Mouse (Mus musculus): ENCODE data around the gene Igf2r. TPM values are rescaled to one million over a fixed set of nuclear protein-coding genes. Genes with fewer than 3 reads are reported as not detected.

Gene Igf2r
- 10 to 100 TPM; 28.1 to 29.8 TPM for total RNA-seq (2021)

DNA sequence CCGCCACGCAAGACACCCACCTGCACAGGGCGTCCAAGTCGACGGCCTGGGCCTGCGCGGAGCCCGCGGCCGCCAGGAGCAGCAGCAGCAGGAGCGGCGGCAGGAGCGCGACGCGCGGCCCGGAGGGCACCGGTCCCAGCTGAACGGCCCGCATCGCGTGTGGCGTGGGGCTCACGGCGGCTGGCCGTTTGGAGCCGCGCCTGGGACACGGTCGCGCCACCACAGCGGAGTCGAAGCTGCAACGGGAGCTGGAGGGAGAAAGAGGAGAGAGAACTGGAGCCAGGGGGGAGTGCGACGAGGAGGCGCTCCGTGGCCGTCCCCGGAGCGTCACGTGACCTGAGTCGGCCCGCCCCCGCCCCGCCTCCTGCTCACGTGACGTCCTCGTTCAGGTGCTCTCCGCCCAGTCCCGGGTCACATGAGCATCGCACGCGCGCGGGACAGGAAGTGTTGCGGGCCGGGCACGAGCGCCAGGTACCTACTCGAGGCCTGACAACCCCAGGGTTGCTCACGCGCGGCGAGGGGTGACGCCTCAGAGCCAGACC is at the start of gene Igf2r:
Igf2r (minus strand) TSS at position 285 of the 542 bp plus-strand sequence.
- DNase-seq (ENCODE audit: extremely low spot score in 1 of 2, low spot score in 1 of 2) = peak; percentile 67 to 75

DNA sequence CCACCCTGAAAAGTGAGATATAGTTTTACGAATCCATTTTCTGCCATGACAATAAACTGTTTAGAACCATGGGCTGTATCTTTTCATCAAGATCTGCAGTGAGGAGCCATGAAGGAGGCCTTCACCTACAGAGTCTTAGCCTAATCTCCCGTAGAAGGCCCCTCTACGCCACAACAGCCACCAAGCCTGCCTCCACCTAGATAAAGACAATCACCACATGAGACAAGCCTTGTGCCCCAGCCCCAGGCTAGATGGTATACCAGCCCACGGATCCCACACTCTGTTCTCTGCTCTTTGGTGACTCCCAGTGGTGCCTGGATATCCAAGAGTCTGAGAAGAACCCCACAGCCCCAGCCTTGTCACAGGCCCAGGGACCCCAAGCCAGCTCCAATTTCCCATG is 46.4 kb upstream of the Igf2r start:
- DNase-seq (ENCODE audit: extremely low spot score in 1 of 2, low spot score in 1 of 2) = no peak

DNA sequence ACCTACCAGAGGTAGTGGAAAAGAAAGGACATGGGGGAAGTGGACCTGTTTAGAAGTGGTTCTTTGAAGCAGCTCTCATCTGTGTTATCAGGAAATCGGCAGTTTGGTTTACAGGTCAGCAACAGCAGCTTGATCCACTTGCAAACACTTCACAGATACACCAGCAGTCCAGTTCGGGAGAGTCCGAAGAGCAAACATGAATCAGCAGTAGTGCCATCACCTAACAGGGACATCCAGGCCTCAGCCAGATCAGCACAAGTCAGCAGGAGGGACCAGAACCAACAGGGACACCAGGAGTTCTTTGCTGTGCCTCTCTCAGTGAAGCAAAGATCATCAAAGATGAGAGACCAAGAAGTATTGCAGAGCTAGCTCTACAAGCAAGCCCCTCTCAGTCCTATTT is 45.0 kb upstream of the Igf2r start:
- DNase-seq (ENCODE audit: extremely low spot score in 1 of 2, low spot score in 1 of 2) = no peak

DNA sequence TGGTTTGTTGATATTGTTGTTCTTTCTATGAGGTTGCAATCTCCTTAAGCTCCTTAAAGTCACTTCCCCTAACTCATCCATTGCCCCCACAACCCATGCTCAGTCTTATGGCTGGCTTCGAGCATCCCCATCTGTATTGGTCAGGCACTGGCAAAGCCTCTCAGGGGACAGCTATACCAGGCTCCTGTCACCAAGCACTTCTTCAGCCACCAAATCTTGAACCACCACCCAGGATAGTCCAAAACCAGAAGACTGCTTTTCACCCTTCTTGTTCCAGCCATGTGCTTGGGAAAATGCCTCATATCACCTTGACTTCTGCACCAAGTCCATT is 41.5 kb upstream of the Igf2r start:
- DNase-seq (ENCODE audit: extremely low spot score in 1 of 2, low spot score in 1 of 2) = no peak

DNA sequence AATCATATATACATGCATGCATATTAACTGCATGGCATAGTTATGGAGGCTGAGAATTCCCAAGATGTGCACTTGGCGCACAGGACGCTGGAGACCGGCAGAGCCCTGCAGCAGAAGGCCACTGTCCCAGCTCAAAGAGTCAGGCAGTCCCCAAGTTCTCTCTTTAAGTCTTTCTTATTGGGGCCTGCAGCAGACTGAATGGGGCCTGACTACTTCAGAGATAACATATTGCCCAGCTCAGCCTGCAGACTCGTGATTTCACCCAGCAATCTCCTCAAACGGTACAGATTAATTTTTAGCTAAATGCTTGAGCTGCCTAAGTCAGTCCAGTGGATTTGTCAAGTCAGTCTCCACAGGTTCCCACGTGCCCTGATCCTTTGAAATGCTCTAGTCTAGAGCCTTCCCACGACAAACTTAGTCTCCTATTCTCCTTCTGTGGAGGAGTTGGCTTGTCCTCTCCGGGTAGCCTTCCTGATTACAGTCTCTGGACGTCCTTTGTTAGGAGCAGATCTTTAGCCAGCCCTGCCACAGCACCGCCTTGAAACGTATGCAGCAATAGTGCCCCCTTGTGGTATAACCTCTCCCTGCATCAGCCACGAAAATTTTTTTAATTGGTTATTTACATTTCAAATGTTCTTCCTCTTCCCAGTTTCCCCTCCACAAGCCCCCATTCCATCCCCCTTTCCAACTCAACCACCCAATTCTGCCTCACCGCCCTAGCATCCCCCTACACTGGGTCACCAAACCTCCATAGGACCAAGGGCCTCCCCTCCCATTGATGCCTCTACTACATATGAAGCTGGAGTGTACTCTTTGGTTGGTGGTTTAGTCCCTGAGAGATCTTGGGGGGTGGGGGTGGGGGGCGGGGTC is 40.9 kb upstream of the Igf2r start:
- peak; percentile 36 to 65 for DNase-seq (ENCODE audit: extremely low spot score in 1 of 2, low spot score in 1 of 2)

DNA sequence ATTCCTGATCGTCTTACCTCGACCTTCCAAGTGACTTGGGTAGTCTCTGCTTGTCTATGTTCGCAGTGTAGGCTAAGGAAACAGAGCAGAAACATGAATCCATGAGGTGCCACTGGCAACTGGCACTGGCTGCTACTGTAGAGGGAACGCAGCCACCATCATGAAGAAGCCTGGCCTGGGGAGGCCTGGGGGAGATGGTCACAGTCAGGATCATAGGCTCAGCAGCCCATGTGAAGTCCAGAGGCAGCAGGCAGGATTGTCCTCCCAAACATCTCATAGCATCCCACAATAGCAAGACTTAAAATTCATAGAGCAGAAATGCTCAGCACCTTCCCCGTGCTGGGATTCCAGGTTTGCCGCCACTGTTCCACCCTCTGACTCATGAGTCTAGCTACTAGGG is 39.4 kb upstream of the Igf2r start:
- DNase-seq (ENCODE audit: extremely low spot score in 1 of 2, low spot score in 1 of 2) = no peak

DNA sequence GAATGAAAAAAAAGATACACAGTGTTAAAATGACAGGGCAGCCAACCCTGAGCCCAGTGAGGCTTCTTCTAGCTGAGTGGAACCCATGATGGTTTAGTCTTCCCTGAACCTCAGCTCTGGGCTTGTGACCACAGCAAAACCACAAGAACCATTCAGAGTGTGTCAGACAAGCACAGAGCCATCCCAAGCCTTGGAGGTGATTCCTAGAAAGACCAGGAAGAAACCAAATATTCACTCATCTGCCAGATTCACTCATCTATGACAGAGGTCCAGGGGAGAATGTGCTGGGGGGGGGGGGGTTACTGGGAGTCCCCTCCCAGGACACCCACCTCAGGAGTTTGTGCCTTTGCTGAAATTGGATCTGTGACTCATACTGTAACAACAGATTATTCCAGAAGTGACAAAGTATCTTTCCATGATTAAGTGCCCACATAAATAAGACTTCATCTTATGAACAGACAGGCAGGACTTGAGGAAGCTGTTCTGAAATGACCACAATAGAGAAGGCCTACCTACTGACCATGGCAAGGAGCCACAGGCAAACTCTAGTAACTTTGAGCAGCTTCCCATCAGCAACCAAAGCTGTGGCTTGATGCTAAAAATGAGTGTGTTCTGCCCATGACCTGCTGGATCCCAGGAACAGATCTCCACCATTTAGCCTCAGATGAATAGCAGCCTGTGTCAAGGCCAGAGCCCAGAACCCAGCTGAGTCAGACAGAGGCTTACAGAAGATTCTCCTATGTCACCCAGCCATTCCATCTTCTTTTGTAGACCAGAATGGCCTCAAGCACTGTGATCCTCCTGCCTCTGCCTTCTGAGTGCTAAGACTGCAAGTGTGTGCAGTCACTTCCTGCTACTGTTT is 35.4 kb upstream of the Igf2r start:
- DNase-seq (ENCODE audit: extremely low spot score in 1 of 2, low spot score in 1 of 2) = no peak

DNA sequence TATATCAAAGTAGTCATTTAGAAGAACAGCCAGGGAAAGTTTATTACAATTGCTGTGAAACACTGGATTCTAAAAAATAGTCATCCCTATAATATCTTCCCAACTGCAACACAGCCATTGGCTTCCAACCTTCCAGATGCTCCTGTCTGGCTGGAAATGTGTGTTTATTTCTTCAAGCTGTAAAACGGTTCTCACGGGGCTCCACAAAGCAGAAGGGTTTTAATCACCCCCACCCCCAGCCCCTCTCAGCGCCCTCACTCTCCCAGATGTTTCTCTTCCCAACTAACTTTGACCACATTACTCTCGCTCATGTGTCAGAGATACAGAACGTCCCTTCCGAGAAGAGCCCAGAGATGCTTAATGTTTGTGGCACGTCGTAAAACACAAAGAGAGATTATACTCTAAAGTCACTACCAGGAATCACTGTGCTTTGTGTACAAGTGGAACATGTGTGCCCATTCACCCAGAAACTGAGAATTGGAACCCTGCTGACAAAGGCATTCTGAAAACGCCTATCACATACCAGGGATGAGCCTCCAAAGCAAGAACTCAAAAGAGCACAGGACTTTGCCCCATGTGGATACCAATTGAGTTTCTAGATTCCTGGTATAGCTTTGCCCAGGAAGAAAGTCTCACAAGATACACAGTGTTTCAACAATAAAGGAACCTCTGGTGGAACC is 32.5 kb upstream of the Igf2r start:
- no peak for DNase-seq (ENCODE audit: extremely low spot score in 1 of 2, low spot score in 1 of 2)

DNA sequence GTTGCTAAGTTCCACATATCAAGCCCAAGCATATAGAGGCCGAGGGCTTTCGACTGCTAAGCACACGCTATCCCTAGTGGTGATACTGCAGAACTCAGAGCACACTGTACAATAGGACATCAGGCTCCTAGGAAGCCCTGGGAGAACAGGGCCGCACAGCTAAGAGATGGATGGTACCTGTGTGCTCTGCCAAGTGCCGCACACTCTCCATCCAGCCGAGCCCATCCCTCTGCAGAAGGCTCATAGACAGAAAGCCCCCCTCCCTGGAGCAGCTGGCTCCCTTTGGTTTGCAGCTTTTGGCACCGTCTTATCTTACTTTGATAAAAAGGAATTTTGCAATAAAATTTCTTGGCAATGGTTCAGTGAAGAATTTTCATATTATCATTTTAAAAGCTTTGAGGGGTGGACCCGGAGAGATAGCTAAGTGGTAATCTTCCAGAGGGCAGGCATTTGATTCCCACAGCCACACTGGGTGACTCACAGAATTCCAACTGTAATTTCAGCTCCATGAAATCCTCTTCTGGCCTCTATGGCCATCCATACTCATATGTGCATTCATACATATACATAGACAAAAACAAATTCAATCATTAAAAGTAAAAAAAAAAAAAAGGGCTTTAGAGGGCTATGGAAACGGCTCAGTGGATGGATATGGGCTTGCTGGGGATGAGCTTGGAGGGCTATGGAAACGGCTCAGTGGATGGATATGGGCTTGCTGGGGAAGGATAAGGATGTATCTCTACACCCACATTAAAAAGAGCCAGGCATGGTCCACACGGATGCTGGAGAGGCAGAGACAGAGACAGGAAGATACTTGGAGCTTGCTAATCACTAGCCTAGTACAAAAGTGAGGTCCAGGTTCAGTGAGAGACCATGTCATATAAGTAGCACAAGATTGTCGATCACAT is 30.2 kb upstream of the Igf2r start:
- no peak for DNase-seq (ENCODE audit: extremely low spot score in 1 of 2, low spot score in 1 of 2)

DNA sequence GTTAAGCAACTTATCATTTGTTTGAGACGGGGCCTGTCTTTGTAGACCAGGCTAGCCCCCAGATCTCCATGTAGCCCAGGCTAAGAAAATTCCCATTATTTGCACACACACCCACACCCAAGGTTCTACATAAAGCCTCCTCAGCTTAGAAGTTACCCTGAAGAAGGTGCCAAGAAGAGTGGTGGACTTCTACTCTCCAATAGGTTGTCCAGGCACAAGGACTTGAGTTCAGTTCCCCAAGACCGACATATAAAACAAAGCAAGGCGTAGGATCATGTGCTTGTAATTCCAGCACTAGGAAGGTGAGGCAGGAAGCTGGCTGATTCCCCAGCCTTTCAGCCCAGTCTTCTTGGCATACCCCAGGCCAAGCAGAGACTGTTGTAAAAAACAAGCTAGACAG is 29.1 kb upstream of the Igf2r start:
- DNase-seq (ENCODE audit: extremely low spot score in 1 of 2, low spot score in 1 of 2) = no peak

DNA sequence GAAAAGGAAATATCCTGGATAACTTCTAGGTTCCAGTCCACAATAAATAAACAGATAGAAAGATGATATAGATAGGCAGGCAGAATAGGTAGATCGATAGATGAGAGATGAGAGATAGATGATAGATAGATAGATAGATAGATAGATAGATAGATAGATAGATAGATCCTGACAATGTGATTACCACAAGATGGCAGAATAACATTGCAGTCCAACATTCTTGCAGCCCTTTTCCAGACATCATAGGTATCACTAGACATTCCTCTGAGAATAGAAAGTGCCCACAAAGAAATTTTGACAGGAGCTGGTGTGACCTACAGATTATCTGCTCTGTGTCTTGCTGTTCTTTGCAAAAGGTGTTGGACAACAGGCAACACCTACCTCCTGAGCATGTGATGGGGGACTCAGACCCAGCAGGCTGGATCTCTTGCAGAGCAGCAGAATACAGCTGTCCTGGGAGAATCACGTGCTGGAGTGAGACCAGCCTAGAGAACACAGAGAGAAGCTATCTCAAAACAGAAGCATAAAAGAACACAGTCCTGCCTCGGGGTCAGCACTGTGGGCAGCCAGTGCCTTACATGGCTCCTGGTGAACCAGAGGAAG is 28.1 kb upstream of the Igf2r start:
- DNase-seq (ENCODE audit: extremely low spot score in 1 of 2, low spot score in 1 of 2) = no peak

DNA sequence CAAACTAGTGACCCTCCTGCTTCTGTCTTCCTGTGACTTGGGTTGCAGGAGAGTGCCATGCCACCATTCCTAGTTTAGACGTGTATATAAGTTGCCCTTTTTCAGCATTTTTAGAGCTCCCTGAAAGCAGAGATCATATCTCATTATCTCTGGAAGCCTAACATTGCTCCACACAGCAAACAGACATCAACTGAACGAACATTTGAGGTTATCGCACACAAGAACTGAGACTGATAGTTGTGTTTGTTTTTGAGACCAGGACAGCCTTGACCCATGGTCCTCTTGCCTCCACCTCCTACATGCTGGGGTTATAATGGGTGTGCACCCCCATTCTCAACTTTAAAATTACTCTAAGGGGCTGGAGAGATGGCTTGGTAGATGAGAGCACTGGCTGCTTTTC is 27.2 kb upstream of the Igf2r start:
- DNase-seq (ENCODE audit: extremely low spot score in 1 of 2, low spot score in 1 of 2) = no peak

DNA sequence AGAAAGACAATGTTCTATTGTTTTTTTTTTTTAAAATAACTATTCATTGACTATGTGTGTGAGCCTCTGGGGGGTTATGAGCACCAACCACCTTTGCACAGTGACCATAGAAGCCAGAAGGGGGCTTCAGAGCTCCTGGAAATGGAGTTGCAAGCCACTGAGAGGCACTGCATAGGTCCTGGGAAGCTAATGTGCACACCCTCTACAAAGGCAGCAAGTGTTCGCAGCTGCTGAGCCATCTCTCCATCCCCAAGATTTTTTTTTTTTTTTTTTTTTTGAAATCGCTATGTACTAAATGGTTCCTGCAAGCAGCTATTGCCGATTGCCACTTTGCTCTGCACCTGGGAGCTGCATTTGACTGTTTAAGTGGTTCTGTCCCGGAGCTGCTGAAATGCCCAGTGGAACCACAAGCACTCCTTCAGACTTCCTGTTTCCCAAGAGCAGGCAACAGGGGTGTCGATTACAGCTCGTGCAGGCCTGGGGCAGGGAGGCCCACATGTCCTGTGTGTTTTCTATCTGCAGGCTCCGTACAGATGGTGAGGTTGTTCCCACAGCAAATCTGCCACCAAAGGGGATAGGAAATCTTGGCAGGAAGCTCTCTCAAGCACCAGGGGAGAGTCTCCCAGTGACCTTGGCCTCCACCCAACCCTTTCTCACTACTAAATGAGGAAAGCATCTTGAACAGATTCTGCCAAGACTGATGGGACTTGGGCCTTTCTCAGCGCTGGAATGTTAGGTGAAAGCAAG is 24.4 kb upstream of the Igf2r start:
- DNase-seq (ENCODE audit: extremely low spot score in 1 of 2, low spot score in 1 of 2) = no peak

DNA sequence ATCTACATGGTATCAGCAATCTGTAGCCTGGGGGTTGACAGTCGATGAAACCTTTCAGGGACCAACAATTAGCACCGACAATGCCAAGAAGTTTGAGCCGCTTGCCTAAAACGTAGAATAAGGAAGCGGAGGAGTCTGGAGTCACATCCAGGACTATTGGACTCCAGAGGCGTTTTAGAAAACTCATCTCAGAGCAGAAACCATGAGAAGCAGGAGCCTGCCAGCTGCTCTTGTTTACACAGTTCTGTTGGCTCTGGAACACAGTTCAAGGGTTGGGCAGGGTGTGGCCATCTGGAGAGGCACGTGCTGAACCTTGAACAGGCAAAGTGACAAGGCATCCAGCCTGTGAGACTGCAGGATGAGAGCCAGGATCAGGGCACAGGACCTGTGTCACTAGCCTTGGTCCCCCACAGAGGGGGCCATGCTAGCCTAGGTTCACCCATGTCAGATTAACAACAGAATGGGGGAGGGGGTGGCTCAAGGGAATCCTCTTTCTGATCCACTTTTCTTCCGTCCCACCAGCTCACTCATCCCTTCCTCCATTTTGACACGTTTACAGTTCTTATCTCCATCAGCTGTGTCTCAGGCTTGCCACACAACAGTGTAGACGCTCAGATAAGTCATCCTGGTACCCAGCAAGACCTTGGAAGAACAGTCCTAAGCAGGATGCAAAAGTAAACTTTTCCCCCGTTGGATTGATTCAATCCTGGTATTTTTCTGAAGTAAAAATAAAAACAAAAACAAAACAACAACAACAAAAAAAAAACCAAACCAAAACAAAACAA is 23.1 kb upstream of the Igf2r start:
- DNase-seq (ENCODE audit: extremely low spot score in 1 of 2, low spot score in 1 of 2) = no peak

DNA sequence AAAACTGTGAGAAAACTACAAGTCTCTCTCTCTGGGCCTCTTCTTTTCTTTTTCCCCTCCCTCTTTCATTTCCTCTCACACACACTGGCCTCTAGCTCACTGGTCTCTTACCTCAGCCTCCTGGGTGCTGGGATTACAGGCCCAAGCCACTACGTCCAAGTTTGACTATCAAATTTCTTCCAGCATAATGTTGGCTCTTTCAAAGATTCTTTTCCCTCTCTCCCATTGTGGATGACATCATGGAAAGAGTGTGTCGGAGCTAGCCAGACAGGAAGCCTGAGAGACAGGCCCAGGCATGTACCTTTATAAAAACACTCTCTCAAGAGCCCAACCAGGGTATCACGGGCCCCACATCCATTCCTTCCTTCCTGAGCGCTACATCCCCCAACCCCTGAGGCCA is 22.0 kb upstream of the Igf2r start:
- DNase-seq (ENCODE audit: extremely low spot score in 1 of 2, low spot score in 1 of 2) = no peak

DNA sequence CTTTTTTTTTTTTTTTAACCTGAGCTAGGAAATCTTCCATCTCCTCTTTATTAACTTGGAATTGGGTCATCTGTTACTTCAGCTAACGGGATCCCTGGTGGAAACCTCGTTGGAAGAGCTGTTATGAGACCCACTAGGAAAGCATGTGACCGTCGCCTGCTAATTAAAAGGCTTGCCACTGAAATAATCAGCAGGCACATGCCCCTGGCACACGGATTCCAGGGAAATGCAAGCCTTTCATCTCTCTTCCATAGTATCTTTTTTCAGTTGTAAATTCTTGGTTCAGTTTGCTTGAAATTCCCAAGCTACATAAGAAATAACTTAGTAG is 21.6 kb upstream of the Igf2r start:
- DNase-seq (ENCODE audit: extremely low spot score in 1 of 2, low spot score in 1 of 2) = no peak

DNA sequence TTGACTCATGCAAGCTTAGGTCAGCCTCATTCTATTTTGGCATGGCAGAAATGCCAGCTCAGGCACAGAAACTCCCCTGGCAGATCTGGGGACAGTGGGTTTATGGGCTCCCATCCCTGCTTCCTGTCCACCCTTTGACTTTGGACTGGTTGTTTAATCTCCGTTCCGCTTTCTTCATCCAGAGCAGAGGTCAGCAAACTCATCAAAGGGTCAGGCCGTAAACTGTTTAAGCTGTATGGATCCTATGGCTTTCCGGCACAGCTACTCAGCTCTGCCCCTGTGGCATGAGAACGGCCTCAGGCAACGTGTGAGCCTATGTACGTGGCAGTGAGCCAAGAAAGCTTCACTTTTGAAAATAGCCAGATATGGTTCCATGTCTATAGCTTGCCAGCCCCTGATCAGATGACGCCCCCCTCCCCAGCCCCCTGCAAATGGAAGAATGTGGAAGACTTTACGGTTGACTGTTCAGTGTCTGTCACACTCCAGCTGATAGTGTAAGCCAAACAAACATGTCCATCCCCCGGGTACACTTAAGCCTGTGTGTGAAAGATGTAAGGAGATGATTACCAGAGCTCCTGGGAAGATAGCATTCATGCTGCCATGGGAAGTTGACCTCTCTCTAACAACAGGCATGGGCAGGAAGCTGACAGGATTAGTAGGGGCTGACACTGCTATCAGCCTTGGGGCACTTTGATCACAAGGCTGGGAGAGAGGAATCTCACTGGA is 21.1 kb upstream of the Igf2r start:
- DNase-seq (ENCODE audit: extremely low spot score in 1 of 2, low spot score in 1 of 2) = no peak
